Mouse (Mus musculus): ENCODE measurements around the gene En1. TPM values are rescaled to one million over a fixed set of nuclear protein-coding genes. Genes with fewer than 3 reads are reported as not detected.

Gene En1
- total and polyA plus RNA-seq, 3 experiments = not detected

DNA sequence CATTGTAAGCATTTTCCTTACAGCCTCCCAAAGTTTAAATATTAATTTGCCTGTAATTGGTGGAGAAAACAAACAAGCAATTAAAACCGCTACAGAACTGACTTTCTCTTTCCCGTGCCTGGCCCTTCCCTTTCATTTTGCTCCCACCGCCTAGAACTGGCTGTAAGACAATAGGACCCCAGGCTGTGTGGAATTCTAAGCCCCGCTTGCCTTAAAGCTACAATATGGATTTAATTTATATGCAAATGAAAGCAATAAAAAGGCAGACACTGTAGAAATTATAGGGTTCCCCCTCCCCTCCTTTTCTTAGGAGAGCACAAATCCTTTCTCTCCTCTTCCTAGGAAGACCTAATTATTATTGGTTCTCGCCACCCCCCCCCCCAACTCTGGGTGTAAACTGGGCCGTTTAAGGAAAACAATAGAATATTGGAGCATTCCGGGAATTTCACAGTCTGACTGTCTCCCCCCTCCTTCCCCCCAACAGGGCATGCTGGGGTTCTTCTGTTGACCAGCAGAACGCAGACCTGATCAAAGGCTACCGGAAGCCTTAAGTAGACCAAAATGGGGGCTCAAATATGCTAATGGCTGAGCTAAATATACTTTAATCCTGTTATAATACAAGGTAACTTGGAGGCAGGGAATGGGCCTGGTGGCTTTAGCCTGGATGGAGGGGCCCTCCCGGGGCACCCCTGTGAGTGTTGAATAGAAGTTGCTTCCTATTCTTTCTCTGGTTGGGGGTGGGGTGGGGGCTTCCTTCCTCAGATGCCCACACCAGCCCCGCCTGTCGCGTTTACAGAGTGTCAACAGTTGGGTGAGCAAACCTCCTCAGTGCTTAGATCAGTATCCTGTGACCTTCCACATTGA, 41.9 kb downstream of the En1 start:
- Histone ChIP-seq H3K79me2 (ENCODE audit: control insufficient read depth, insufficient read depth, low read length, poor library complexity) (no peaks in the 10 kb centered on the region), H3K36me3 (ENCODE audit: control insufficient read depth in 1 of 2, insufficient read depth in 2 of 2, low read length in 2 of 2) (no peaks in the 10 kb centered on the region), H3K27me3 (ENCODE audit: control insufficient read depth in 1 of 2, insufficient read depth in 2 of 2, low read length in 2 of 2) (no peaks in the 10 kb centered on the region), H3K9me3 (replicated peaks; ENCODE audit: insufficient read depth, low read length) (no peaks in the 10 kb centered on the region), H3K4me3 (ENCODE audit: control insufficient read depth in 1 of 2, insufficient read depth in 1 of 2, low read depth in 2 of 2, low read length in 2 of 2) (no peak overlapping the region), H3K9ac (ENCODE audit: control insufficient read depth, low read depth, low read length, poor library complexity, severe bottlenecking) (no peak overlapping the region), H3K4me1 (ENCODE audit: control insufficient read depth in 1 of 2, insufficient read depth in 2 of 2, low read length in 2 of 2) (no peaks in the 10 kb centered on the region), H3K27ac (ENCODE audit: control insufficient read depth, low read depth, low read length) (no peak overlapping the region)
- TF ChIP-seq GATA1 (IDR thresholded peaks at IDR 0.05; ENCODE audit: low read depth, low read length) = no peak
- DNase-seq (ENCODE audit: low read depth, low spot score) = no peak

GRCm38 (mm10) chr1:120644755-120645154, 42.5 kb downstream of the En1 start:
- TF ChIP-seq ZC3H11A (IDR thresholded peaks at IDR 0.05; ENCODE audit: low read depth, low read length) (no peak), GATA1 (IDR thresholded peaks at IDR 0.05; ENCODE audit: low read depth, low read length) (no peak), MEF2A (IDR thresholded peaks at IDR 0.05; ENCODE audit: extremely low read depth, insufficient replicate concordance, low read depth, low read length, poor library complexity, severe bottlenecking) (no peak), POLR2AphosphoS5 (IDR thresholded peaks at IDR 0.05; ENCODE audit: borderline replicate concordance, low read depth, low read length) (no peak), NELFE (IDR thresholded peaks at IDR 0.05; ENCODE audit: low read depth, low read length) (no peak), CHD2 (IDR thresholded peaks at IDR 0.05; ENCODE audit: low read length) (no peak), RCOR1 (IDR thresholded peaks at IDR 0.05; ENCODE audit: low read depth, low read length) (no peak), JUND (IDR thresholded peaks at IDR 0.05; ENCODE audit: low read depth, low read length) (no peak), SMC3 (IDR thresholded peaks at IDR 0.05; ENCODE audit: low read depth, low read length) (no peak), CHD1 (IDR thresholded peaks at IDR 0.05; ENCODE audit: low read depth, low read length) (no peak), MAFK (IDR thresholded peaks at IDR 0.05; ENCODE audit: borderline replicate concordance, low read depth, low read length) (no peak), NRF1 (IDR thresholded peaks at IDR 0.05; ENCODE audit: insufficient read depth, low read depth, low read length, poor library complexity, severe bottlenecking) (no peak), EP300 (IDR thresholded peaks at IDR 0.05; ENCODE audit: low read depth in 1 of 2, low read length in 2 of 2) (no peak), SIN3A (IDR thresholded peaks at IDR 0.05; ENCODE audit: low read length) (no peak), POLR2AphosphoS2 (IDR thresholded peaks at IDR 0.05; ENCODE audit: low read length) (no peak), MYC (IDR thresholded peaks at IDR 0.05; ENCODE audit: low read depth, low read length) (no peak), RAD21 (IDR thresholded peaks at IDR 0.05; ENCODE audit: low read depth, low read length) (no peak), ELF1 (IDR thresholded peaks at IDR 0.05; ENCODE audit: low read depth, low read length) (no peak), TAL1 (IDR thresholded peaks at IDR 0.05; ENCODE audit: low read length) (no peak), MYB (IDR thresholded peaks at IDR 0.05; ENCODE audit: low read depth, low read length) (no peak)
- H3K9ac ChIP-seq (ENCODE audit: control insufficient read depth, low read depth, low read length, poor library complexity, severe bottlenecking) = no peak overlapping the region
- H3K27ac ChIP-seq (ENCODE audit: control insufficient read depth, low read depth, low read length) = no peak overlapping the region

More at GRCm38 (mm10) chr1:120644755-120645154, 42.5 kb downstream of the En1 start:
- H3K27me3 ChIP-seq (ENCODE audit: control insufficient read depth in 1 of 2, insufficient read depth in 2 of 2, low read length in 2 of 2) = no peaks in the 10 kb centered on the region
- no peak for DNase-seq (ENCODE audit: low read depth, low spot score)
- H3K4me1 ChIP-seq (ENCODE audit: control insufficient read depth in 1 of 2, insufficient read depth in 2 of 2, low read length in 2 of 2) = no peaks in the 10 kb centered on the region
- no peaks in the 10 kb centered on the region for H3K79me2 ChIP-seq (ENCODE audit: control insufficient read depth, insufficient read depth, low read length, poor library complexity)
- no peaks in the 10 kb centered on the region for H3K9me3 ChIP-seq (replicated peaks; ENCODE audit: insufficient read depth, low read length)
- H3K36me3 ChIP-seq (ENCODE audit: control insufficient read depth in 1 of 2, insufficient read depth in 2 of 2, low read length in 2 of 2) = no peaks in the 10 kb centered on the region
- no peak overlapping the region for H3K4me3 ChIP-seq (ENCODE audit: control insufficient read depth in 1 of 2, insufficient read depth in 1 of 2, low read depth in 2 of 2, low read length in 2 of 2)
